Mouse (Mus musculus) limb, embryonic 10.5 days (tissue): ENCODE measurements at regions not wholly inside any gene's neighbourhood (a gene's known extent, or its start where the extent isn't known, plus 50 kb on each side); places are given as distances from the start of the nearest gene placed in this dataset.

Experiments
- DNase-seq: peaks from one replicate; pipeline ENCODE4 v3.0.0-alpha.2; 2017; ENCODE audit warnings: low spot score
- H3K27ac ChIP-seq: fragments of 300-500 bp; sonication (generic); 2 replicates; pipeline ENCODE4 v1.5.1; 2016; ENCODE audit warnings: mild to moderate bottlenecking
- H3K27me3 ChIP-seq: fragments of 300-500 bp; sonication (generic); 2 replicates; pipeline ENCODE4 v1.6.1; 2016; ENCODE audit warnings: low read depth, mild to moderate bottlenecking; ENCODE audit not compliant: poor library complexity, severe bottlenecking
- H3K36me3 ChIP-seq: fragments of 300-500 bp; sonication (generic); 2 replicates; pipeline ENCODE4 v1.6.1; 2016; ENCODE audit warnings: mild to moderate bottlenecking, moderate library complexity
- H3K4me1 ChIP-seq: fragments of 300-500 bp; sonication (generic); 2 replicates; pipeline ENCODE4 v1.6.1; 2016
- H3K4me3 ChIP-seq: fragments of 300-500 bp; sonication (generic); 2 replicates; pipeline ENCODE4 v1.5.1; 2016; ENCODE audit warnings: mild to moderate bottlenecking, moderate library complexity
- H3K9me3 ChIP-seq: fragments of 300-500 bp; sonication (generic); replicated peaks from 2 replicates; pipeline ENCODE4 v1.6.1; 2016; ENCODE audit warnings: mild to moderate bottlenecking
- WGBS: fragments of 180-500 bp; shearing (Covaris S2); methylation state at CpG from one replicate; pipeline ENCODE4 v1.1.7; 2016; 5-methylcytosine and 5-hydroxymethylcytosine counted together

GRCm38 (mm10) chr13:97650191-97650590, 110.2 kb downstream of the Gm10260 start:
- H3K27ac ChIP-seq = no peak overlapping the region
- H3K9me3 ChIP-seq = no peaks in the 10 kb centered on the region
- H3K4me3 ChIP-seq = no peak overlapping the region
- DNase-seq = no peak
- no peaks in the 10 kb centered on the region for H3K36me3 ChIP-seq
- H3K4me1 ChIP-seq = peaks cover 17% of the 10 kb centered on the region; the same call in 1 of the 2 replicates
- WGBS = 90% methylated on average over 2 of the region's 2 CpGs
- H3K27me3 ChIP-seq = no peaks in the 10 kb centered on the region

GRCm38 (mm10) chr13:97647486-97647885, 112.9 kb downstream of the Gm10260 start:
- peaks cover 22% of the 10 kb centered on the region for H3K4me1 ChIP-seq
- no peak overlapping the region for H3K27ac ChIP-seq
- WGBS = 69% methylated on average over 4 of the region's 4 CpGs
- H3K4me3 ChIP-seq = no peak overlapping the region
- H3K9me3 ChIP-seq = no peaks in the 10 kb centered on the region
- DNase-seq = no peak
- no peaks in the 10 kb centered on the region for H3K36me3 ChIP-seq
- no peaks in the 10 kb centered on the region for H3K27me3 ChIP-seq

GRCm38 (mm10) chr13:97646021-97646385, 114.4 kb downstream of the Gm10260 start:
- H3K9me3 ChIP-seq = no peaks in the 10 kb centered on the region
- 85% methylated on average over 7 of the region's 7 CpGs for WGBS
- no peak overlapping the region for H3K27ac ChIP-seq
- no peak for DNase-seq
- H3K4me3 ChIP-seq = no peak overlapping the region
- H3K36me3 ChIP-seq = no peaks in the 10 kb centered on the region
- H3K27me3 ChIP-seq = no peaks in the 10 kb centered on the region
- peaks cover 13% of the 10 kb centered on the region for H3K4me1 ChIP-seq

- Histone ChIP-seq H3K4me1 (peaks cover 13% of the 10 kb centered on the region), H3K4me3 (no peak overlapping the region), H3K36me3 (no peaks in the 10 kb centered on the region), H3K9me3 (no peaks in the 10 kb centered on the region), H3K27ac (no peak overlapping the region), H3K27me3 (no peaks in the 10 kb centered on the region)
- 67% methylated on average over 15 of the region's 15 CpGs for WGBS
- no peak for DNase-seq
These were observed 115.1 kb downstream of the Gm10260 start for GRCm38 (mm10) chr13:97645107-97646020.

GRCm38 (mm10) chr13:97640236-97640635, 120.2 kb downstream of the Gm10260 start:
- 87% methylated on average over 3 of the region's 3 CpGs for WGBS

GRCm38 (mm10) chr13:97639656-97640055, 120.8 kb downstream of the Gm10260 start:
- H3K27ac ChIP-seq = no peak overlapping the region
- no peak overlapping the region for H3K4me3 ChIP-seq
- WGBS = 65% methylated on average over 3 of the region's 3 CpGs
- H3K36me3 ChIP-seq = no peaks in the 10 kb centered on the region
- no peaks in the 10 kb centered on the region for H3K9me3 ChIP-seq
- no peaks in the 10 kb centered on the region for H3K27me3 ChIP-seq
- H3K4me1 ChIP-seq = peaks cover 16% of the 10 kb centered on the region
- no peak for DNase-seq

More at GRCm38 (mm10) chr13:97640236-97640635, 120.2 kb downstream of the Gm10260 start:
- no peak for DNase-seq
- no peak overlapping the region for H3K4me3 ChIP-seq
- peaks cover 22% of the 10 kb centered on the region for H3K4me1 ChIP-seq
- H3K36me3 ChIP-seq = no peaks in the 10 kb centered on the region
- no peaks in the 10 kb centered on the region for H3K9me3 ChIP-seq
- no peak overlapping the region for H3K27ac ChIP-seq
- H3K27me3 ChIP-seq = no peaks in the 10 kb centered on the region

- 78% methylated on average over 5 of the region's 5 CpGs for WGBS
These were observed 121.9 kb downstream of the Gm10260 start for GRCm38 (mm10) chr13:97638457-97639088.

GRCm38 (mm10) chr13:97637506-97637905, 122.9 kb downstream of the Gm10260 start:
- 92% methylated on average over 6 of the region's 6 CpGs for WGBS
- Histone ChIP-seq H3K36me3 (no peaks in the 10 kb centered on the region), H3K27ac (no peak overlapping the region), H3K4me3 (no peak overlapping the region), H3K9me3 (no peaks in the 10 kb centered on the region), H3K4me1 (peaks cover 20% of the 10 kb centered on the region), H3K27me3 (no peaks in the 10 kb centered on the region)
- no peak for DNase-seq

More at GRCm38 (mm10) chr13:97638457-97639088, 121.9 kb downstream of the Gm10260 start:
- no peaks in the 10 kb centered on the region for H3K27me3 ChIP-seq
- no peaks in the 10 kb centered on the region for H3K9me3 ChIP-seq
- H3K36me3 ChIP-seq = no peaks in the 10 kb centered on the region
- H3K27ac ChIP-seq = no peak overlapping the region
- DNase-seq = no peak
- H3K4me1 ChIP-seq = peaks cover 20% of the 10 kb centered on the region
- no peak overlapping the region for H3K4me3 ChIP-seq

GRCm38 (mm10) chr13:97634041-97634788, 126.2 kb downstream of the Gm10260 start:
- Histone ChIP-seq H3K27me3 (no peaks in the 10 kb centered on the region), H3K9me3 (no peaks in the 10 kb centered on the region), H3K36me3 (no peaks in the 10 kb centered on the region), H3K27ac (no peak overlapping the region), H3K4me3 (no peak overlapping the region), H3K4me1 (peaks cover 14% of the 10 kb centered on the region)
- no peak for DNase-seq
- 85% methylated on average over 8 of the region's 8 CpGs for WGBS

- Histone ChIP-seq H3K36me3 (no peaks in the 10 kb centered on the region), H3K27ac (no peak overlapping the region), H3K4me1 (peaks cover 7% of the 10 kb centered on the region; the same call in 1 of the 2 replicates), H3K4me3 (no peak overlapping the region), H3K9me3 (no peaks in the 10 kb centered on the region), H3K27me3 (no peaks in the 10 kb centered on the region)
- WGBS = 89% methylated on average over 4 of the region's 4 CpGs
- no peak for DNase-seq
These were observed 126.9 kb downstream of the Gm10260 start for GRCm38 (mm10) chr13:97633551-97633950.

- Histone ChIP-seq H3K27me3 (no peaks in the 10 kb centered on the region), H3K27ac (no peak overlapping the region), H3K4me3 (no peak overlapping the region), H3K4me1 (peaks cover 4% of the 10 kb centered on the region; the same call in 1 of the 2 replicates), H3K9me3 (no peaks in the 10 kb centered on the region), H3K36me3 (no peaks in the 10 kb centered on the region)
- WGBS = 91% methylated on average over 13 of the region's 13 CpGs
- no peak for DNase-seq
These were observed 128.5 kb downstream of the Gm10260 start for GRCm38 (mm10) chr13:97631872-97632402.

GRCm38 (mm10) chr13:97630921-97631320, 129.5 kb downstream of the Gm10260 start:
- Histone ChIP-seq H3K4me1 (peaks cover 4% of the 10 kb centered on the region; the same call in 1 of the 2 replicates), H3K27me3 (no peaks in the 10 kb centered on the region), H3K9me3 (no peaks in the 10 kb centered on the region), H3K36me3 (no peaks in the 10 kb centered on the region), H3K4me3 (no peak overlapping the region), H3K27ac (no peak overlapping the region)
- no peak for DNase-seq
- 91% methylated on average over 5 of the region's 5 CpGs for WGBS
